Mouse (Mus musculus): ENCODE data around the gene Lpxn.
A peak's percentile ranks its signal among the peaks of the same experiment; 100 is the strongest.

Lpxn gene

GRCm38 (mm10) chr19:12804237-12804636 lies 8.2 kb downstream of the Lpxn start:
- no peak for DNase-seq (ENCODE audit: low spot score in 2 of 2)

DNA sequence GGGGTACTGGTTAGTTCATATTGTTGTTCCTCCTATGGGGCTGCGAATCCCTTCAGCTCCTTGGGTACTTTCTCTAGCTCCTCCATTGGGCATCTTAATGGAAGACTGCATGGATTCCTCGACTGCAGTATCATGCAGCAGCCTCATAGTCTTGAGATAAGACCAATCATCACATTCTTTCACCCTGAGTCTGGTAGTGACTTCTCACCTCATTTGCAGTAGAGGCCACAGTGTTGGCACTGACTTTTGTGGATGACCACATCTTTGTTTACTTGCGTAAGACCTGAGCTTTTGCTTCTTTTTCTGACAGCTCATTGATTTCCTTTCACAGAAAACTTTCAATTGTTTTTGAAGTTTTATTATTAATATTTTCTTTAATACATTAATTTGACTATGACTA lies 9.7 kb downstream of the Lpxn start:
- DNase-seq (ENCODE audit: low spot score in 2 of 2), result no peak

DNA sequence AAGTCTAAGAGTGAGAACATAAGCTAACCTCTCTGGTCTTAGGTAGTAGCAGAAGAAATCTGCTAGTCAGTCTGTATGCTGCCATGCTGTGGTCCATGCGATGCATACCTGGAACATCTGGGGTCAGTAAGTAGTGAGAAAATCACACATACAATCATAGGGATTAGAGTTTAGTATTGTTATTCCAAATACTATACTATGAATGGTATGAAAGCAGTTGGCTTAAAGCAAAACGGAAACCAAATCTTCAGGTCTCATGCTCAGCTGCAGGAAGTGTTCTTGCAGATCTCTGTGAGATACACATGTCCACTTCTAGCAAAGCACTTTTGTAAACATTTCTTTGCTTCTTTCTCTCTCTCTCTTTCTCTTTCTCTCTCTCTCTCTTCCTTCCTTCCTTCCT lies 10.2 kb downstream of the Lpxn start:
- DNase-seq (ENCODE audit: low spot score in 2 of 2), result no peak

DNA sequence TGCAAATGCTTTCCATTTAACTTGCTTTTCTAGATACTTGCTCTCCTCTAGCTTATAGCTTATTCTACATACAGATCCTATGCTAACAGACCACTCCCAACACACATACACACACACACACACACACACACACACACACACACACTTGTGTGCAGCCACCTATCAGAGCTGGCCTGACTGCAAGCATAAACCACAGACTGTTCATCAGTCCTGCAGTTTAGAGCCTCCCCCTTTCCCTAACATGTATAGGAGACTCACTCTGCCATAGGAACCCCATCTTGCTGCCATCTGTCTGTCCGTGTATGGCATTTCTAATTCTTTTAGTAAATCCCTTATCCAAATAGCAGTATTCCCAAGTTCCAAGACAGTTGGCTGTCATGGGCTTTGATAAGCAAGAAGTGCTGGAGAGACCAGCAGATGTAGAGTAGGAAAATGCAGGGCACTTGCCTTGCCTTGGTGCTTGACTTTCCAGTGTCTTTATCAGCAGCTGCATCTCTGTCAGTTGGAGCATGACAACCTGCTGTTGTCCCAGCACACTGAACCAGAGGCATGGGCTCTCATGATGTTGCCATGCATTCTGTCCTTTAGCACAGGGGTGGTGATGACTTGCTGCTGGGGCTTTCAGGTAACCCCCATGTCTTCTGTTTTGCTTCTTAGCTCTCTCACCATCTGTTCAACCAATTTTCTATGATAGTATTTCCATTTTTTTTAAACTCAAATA lies 16.8 kb downstream of the Lpxn start:
- DNase-seq (ENCODE audit: low spot score in 2 of 2), result no peak

DNA sequence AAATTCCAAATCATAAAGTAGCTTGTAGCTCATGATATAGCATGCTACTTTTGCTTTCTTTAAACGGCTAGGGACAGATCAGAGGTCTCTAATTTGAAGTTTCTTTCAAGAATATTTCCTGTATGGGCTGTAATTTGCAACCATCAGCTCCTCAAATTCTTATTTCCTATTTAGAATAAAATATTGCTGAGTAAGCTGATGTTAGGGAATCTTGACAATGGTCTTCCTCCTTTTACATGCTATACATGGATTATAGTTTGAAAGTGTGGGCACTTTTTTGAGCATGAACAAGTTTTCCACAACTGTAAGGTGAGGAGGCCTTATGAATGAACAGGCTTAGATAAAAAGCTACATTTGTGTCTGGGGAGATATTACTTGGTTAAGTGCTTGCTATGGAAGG lies 17.9 kb downstream of the Lpxn start:
- no peak for DNase-seq (ENCODE audit: low spot score in 2 of 2)

GRCm38 (mm10) chr19:12818507-12818906 lies 22.5 kb downstream of the Lpxn start:
- DNase-seq (ENCODE audit: low spot score in 2 of 2), result peak; percentile 27 to 29

GRCm38 (mm10) chr19:12820383-12820782 lies 24.4 kb downstream of the Lpxn start:
- peak in 1 of 2 experiments; percentile 47 for DNase-seq (ENCODE audit: low spot score in 2 of 2)

DNA sequence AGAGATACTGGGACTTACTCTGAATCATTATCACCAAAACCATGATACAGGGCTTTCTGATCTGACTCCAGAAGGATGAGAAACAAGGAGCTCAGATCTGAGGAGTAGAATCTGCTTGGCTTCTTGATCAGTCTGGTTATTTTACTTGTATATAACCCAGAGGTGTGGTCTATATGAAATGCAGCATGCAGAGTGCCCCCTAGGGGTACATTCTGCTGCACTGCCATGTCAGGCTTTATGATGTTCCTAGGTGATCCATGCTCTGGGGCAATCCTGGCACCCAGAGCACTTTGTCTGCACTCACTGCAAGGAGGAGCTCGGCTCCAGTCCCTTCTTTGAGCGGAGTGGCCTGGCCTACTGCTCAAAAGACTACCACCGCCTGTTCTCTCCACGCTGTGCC lies 28.6 kb downstream of the Lpxn start:
- DNase-seq (ENCODE audit: low spot score in 2 of 2), result no peak

- no peak for DNase-seq (ENCODE audit: low spot score in 2 of 2)
Measured at GRCm38 (mm10) chr19:12830823-12831430, 34.9 kb downstream of the Lpxn start.

DNA sequence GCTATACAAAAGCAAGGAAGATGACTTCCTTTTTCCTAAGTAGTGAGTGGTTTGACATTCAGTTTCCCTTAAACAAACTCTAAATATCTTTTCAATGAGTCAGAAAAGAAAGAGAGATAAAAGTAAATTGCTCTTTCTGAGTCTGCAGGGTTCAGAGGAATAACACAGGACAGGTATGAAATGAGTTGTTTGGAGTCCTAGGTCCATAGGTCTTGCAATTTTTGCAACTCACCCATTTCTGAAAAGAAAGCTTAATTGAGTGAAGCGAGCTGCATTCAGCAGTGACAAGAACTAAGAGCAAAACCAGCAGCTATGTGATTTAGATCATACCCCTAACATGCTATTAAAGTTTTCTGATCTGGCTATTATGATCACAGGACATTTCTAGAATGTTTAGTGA lies 35.6 kb downstream of the Lpxn start:
- no peak for DNase-seq (ENCODE audit: low spot score in 2 of 2)

DNA sequence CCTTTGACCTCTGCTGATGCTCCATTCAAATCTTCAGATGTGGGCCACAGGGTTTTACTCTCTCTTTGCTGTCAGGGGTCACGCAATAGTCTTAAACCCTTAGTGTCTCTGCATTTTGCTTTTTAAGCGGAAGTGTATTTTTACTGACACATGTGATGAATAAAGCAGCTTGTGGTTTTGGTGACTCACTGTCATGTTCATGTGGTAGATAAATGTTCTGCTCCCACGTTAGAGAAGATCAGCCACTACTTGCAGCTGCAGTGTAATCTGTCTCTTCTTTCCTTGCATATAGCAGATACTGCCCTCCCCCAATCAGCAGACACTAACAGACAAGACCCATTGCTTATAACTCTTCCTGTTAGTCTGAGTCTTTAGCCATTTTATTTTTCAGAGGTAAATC lies 37.6 kb downstream of the Lpxn start:
- peak; percentile 17 to 26 for DNase-seq (ENCODE audit: low spot score in 2 of 2)

GRCm38 (mm10) chr19:12838507-12838906 lies 42.5 kb downstream of the Lpxn start:
- no peak for DNase-seq (ENCODE audit: low spot score in 2 of 2)

- DNase-seq (ENCODE audit: low spot score in 2 of 2), result no peak
Measured at GRCm38 (mm10) chr19:12846382-12846781, 50.4 kb downstream of the Lpxn start, which contains the start of gene Gm5244. Gm5244 (plus strand) TSS chr19:12846682.

GRCm38 (mm10) chr19:12856983-12857382 lies 61.0 kb downstream of the Lpxn start, which contains the start of gene Olfr1444:
Olfr1444 (plus strand) TSS chr19:12857283.
- no peak for DNase-seq (ENCODE audit: low spot score in 2 of 2)
